Mouse (Mus musculus) right cerebral cortex, adult 2 months (tissue): ENCODE measurements around the gene Rgl2.
"Not testable (repeated sequence)": the region's sequence is repeated elsewhere in the genome, so short reads cannot be mapped to it uniquely, and the experiment has no call there.

Experiments used
- DNase-seq, 2 experiments: peaks; one replicate each; pipeline ENCODE4 v3.0.0; 2021 to 2022; ENCODE audit warnings: low spot score in 2 of 2

Gene Rgl2

GRCm38 (mm10) chr17:33929371-33930279 is at the start of gene Rgl2:
Rgl2 (plus strand) TSS chr17:33929543.
- peak; percentile 92 for DNase-seq

GRCm38 (mm10) chr17:33884320-33884719 is 45.0 kb upstream of the Rgl2 start:
- not testable (repeated sequence) for DNase-seq

GRCm38 (mm10) chr17:33887802-33888201 is 41.5 kb upstream of the Rgl2 start:
- DNase-seq, result not testable (repeated sequence)

- not testable (repeated sequence) for DNase-seq
These were observed 41.1 kb upstream of the Rgl2 start for GRCm38 (mm10) chr17:33888230-33888629.

- DNase-seq, result not testable (repeated sequence)
These were observed 39.3 kb upstream of the Rgl2 start for GRCm38 (mm10) chr17:33889941-33890532.

GRCm38 (mm10) chr17:33890533-33891059 is 38.7 kb upstream of the Rgl2 start, which contains the start of gene Kifc1:
Kifc1 (minus strand) TSS chr17:33890661.
- peak; percentile 99 to 100 for DNase-seq

GRCm38 (mm10) chr17:33891357-33891756 is 38.0 kb upstream of the Rgl2 start:
- no peak for DNase-seq

GRCm38 (mm10) chr17:33891892-33892291 is 37.5 kb upstream of the Rgl2 start:
- not testable (repeated sequence) for DNase-seq

- no peak for DNase-seq
These were observed 36.9 kb upstream of the Rgl2 start for GRCm38 (mm10) chr17:33892429-33892828.

- DNase-seq, result not testable (repeated sequence)
These were observed 36.3 kb upstream of the Rgl2 start for GRCm38 (mm10) chr17:33893011-33893410.

- DNase-seq, result no peak
These were observed 32.1 kb upstream of the Rgl2 start for GRCm38 (mm10) chr17:33897114-33897794.

GRCm38 (mm10) chr17:33898193-33898592 is 31.1 kb upstream of the Rgl2 start:
- not testable (repeated sequence) for DNase-seq

GRCm38 (mm10) chr17:33899642-33900041 is 29.7 kb upstream of the Rgl2 start:
- no peak for DNase-seq

GRCm38 (mm10) chr17:33900281-33900988 is 28.9 kb upstream of the Rgl2 start:
- DNase-seq, result no peak

GRCm38 (mm10) chr17:33900989-33901314 is 28.4 kb upstream of the Rgl2 start:
- DNase-seq, result no peak

GRCm38 (mm10) chr17:33901653-33902052 is 27.7 kb upstream of the Rgl2 start:
- no peak for DNase-seq

- no peak for DNase-seq
These were observed 27.3 kb upstream of the Rgl2 start for GRCm38 (mm10) chr17:33902079-33902478.

GRCm38 (mm10) chr17:33902491-33902890 is 26.9 kb upstream of the Rgl2 start:
- DNase-seq, result no peak

- DNase-seq, result not testable (repeated sequence)
These were observed 25.3 kb upstream of the Rgl2 start for GRCm38 (mm10) chr17:33903911-33904651.

- DNase-seq, result not testable (repeated sequence)
These were observed 24.5 kb upstream of the Rgl2 start, which contains the start of gene Platr17 for GRCm38 (mm10) chr17:33904835-33905234. Platr17 (plus strand) TSS chr17:33905135.
